Mouse (Mus musculus) kidney, postnatal 4 days (tissue): ENCODE results near the gene Krt28.
A peak's percentile ranks its signal among the peaks of the same experiment; 100 is the strongest.

ENCODE experiments used
- DNase-seq, 2 experiments: peaks; one replicate each; pipeline ENCODE4 v3.0.0; 2021; ENCODE audit warnings: mixed read lengths in 2 of 2

Krt28 gene

DNA sequence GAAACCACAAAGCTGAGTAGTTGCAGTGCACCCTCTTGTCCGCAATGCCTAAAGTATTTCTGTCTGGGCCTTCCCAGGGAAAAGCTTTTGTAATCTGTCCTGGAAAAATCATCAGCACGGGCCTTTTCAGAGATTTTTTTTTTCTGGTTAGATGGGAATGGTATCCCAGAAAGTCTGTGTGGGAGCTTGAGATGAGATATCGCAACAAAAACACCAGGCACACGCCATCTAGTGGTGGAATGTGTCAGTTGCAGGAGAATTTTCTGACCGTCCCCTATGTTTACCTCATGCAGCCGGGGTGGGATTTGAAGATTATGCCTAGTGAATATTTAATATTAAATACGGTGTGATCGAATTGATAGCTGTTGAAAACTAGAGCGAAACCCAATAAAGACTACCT is 10.3 kb downstream of the Krt28 start:
- DNase-seq = peak; percentile 45 to 47

DNA sequence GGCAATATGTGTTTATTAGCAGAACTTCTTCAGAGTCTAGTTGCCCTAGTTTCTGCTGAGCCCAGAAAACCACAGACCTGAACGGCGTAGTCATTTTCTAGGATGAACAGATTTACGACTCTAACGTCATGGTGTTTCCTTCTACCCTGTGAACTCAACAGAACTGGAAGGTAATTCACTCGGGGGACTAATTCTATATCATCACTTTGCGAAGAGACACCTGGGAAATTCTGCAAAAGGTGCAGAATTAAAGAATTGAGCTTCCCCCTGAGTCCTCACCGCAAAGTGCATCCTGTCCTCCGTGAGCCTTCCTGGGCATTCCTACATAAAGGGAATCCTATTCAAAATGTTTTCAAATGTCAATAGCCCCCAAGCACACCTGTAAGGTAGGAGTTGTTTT is 13.3 kb downstream of the Krt28 start:
- no peak for DNase-seq

DNA sequence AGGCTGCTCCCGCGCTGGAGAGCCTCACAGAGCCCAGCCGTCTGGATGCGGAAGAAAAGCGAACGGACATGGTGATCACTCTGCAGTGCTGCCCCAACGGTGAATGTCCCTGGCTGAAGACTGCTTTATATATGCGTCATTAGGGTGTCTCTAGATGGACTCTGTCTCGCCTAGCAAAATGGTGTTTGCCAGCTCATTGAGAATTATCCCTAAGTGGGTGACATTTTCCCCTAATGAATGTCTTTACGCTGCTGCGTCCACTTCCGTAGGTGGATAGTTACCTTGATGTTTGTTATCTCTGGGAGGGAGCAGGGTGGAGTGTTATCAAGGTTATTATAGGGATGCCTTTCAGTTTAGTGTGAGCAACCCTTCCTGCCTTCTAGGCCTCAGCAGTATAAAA is 23.7 kb downstream of the Krt28 start, which contains the start of gene Krt27:
Gene Krt27 (minus strand): TSS at position 101 of the 400 bp plus-strand sequence.
- no peak for DNase-seq

DNA sequence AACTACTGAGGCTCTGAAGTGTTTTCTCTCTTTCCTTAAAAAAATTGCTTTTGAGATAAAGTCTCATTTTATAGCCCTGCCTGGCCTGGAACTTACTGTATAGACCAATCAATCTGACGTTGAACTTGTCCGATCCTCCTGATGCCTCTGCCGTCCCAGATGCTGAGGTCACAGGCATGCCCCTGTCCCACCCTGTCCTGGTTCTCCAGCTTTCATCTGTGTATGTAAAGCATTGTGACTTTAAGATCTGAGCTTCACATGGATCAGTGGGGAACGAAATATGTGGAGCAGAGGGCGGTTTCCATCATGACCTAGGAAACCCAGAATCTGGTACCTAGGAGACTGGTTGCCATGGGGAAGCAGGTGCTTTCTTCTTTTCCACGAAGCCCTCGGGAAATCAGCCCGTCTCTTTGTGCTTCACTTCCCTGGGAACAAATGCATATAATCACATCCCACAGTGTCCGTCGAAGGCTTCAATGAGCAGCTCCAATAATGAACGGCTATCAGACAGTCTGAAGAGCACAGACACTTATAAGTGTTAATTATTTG is 35.3 kb downstream of the Krt28 start:
- no peak for DNase-seq

DNA sequence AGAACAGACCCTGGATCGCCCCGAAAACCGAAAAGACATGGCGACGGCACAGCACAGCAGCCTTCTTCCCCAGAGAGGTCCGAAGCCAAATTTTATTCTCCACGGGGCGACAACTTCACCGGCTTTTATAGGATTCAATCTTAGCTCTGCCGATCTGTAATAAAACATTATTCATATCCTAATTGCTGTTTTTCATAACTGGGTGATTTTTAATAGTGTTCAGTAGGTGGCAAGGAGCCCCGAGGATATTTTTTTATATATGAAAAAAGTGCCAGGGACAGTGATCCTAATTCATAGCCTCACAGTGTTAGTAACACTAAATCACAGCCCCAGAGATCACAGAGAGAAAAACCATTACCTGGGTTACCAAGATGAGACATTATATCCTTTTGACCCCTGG is 36.8 kb downstream of the Krt28 start, which contains the start of gene Krt26:
Gene Krt26 (minus strand): TSS at position 101 of the 400 bp plus-strand sequence.
- no peak for DNase-seq

DNA sequence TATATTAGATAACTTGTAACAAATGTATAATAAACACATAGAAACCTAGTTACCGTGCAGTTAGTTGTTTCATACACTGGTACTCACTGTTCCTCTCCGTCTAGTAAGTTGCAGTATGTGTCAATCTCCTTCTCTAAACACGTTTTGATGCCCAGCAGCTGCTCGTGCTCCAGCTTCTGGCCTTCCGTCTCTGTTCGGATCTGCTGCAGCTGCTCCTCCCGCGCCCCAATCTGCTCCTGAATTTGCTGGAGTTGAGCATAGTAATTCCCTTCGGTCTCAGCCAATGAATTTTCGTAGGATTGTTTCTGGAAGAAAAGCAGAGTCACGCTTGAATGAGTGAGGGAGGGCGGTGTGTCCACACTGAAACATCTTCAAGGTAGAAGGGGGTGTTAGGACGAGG is 41.3 kb downstream of the Krt28 start:
- DNase-seq = peak; percentile 51

DNA sequence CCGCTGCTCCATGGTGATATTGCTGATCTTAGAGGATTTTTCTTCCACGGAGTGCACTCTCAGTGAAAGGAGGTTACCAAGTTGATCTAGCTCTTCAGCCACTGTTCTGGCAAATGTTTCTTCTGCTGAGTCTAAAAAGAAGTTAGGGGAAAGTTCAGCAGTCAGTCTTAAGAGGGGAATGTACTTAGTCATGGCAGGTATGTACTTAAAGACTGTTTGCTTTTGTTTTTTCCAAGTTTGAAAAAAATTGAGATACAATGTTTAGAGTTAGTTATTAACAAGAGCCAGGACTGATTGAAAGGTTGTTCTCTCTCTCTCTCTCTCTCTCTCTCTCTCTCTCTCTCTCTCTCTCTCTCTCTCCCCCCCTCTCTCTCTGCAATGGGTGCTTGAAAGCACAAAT is 45.0 kb downstream of the Krt28 start:
- DNase-seq = no peak

DNA sequence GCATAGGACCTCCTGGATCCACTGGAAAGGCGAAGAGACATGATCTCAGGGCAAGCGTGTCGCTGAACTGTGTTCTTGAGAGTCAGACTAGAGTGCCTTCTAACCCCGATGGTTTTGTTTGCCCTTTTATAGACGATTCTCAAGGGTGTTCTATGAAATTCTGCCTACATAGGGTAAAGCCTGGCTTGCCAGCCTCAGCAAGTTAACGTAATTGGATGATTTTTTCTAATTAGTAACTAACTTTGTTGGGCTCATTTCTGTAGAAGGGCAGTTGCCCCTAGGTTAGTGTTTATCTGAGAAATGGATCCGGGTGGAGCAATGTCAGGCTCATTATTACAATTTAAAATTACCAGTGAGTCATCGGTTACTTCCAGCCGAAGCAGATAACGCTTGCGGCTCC is 51.9 kb downstream of the Krt28 start, which contains the start of gene Krt25:
Gene Krt25 (minus strand): TSS at position 101 of the 400 bp plus-strand sequence.
- DNase-seq = no peak

DNA sequence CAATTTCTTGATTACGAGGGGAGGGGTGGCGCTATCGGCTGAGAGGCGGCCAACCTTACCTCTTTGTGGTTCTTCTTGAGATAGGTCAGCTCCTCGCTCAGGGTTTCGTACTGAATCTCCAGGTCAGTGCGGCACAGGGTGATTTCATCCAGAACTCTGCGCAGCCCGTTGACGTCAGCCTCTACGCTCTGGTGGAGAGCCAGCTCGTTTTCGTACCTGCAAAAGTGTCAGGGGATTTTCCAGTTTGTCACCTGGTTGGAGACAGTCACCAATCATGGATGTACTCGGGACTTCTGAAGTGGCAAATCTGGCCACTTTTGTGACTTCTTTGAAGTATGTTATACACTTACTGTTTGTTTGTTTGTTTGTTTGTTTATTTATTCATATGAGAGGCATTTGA is 53.6 kb downstream of the Krt28 start:
- DNase-seq = no peak

DNA sequence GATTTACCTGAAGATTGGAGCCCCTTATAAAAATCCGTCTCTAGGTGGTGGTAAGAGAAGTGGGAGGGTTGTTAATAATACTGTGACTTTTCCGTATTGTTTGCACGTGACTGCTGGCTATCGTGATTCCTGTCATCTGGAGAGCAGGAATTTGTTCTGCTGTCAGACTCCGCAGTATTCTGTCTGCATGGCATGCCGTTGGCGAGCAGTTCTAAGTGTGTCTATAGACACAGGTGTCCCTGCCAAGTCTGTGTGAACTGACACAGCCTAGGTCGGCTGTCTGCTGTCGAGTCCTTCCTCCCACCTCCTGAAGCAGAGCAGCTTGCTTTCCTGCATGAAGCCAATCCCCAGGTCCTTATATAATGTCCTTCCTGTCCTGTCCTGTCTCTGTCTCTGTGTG is 55.6 kb downstream of the Krt28 start:
- no peak for DNase-seq

DNA sequence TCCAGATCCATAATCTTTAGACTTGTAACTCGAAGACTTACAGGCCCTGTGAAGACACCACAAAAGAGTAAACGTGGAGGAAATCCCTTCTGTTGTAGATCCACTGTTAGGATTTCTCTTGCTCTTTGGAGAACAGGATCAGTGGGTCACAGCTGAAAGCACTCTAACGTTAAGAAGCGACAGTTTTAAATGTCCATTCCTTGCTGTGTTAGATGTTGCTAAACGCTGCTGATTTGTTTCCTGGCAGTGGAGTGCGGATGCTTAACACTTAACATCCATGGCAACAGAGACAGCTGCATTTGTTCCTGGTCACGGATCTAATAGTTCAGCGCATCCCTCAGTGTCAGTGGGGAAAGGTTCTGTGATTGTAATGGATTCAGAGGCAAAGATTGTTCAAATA is 58.2 kb downstream of the Krt28 start:
- peak in 1 of 2 experiments; percentile 29 for DNase-seq
